18 mouse cellular contexts compared by ENCODE assay signal in genomic region chr5:64190892-64191291, GRCm38 (mm10). TPM values are rescaled to one million over a fixed set of nuclear protein-coding genes. Genes with fewer than 3 reads are reported as not detected.
DNase-seq lines count a peak whose midpoint lies in the region; TF ChIP-seq lines count a peak whose summit lies in the region.
"Had no signal": no experiment of that assay in that cellular context is flagged by ENCODE, and none has a peak within 500 bp of the region (broad histone marks: within the 10 kb centered on the region; RNA-seq: fewer than 3 reads in every experiment).

No protein-coding gene starts in this region.

- TF ChIP-seq POLR2A in CH12.LX (IDR thresholded peaks at IDR 0.05; ENCODE audit: low read depth, low read length) = no peak
- no peak for TF ChIP-seq POLR2A in brain, embryonic 14.5 days (IDR thresholded peaks at IDR 0.05; ENCODE audit: borderline replicate concordance, extremely low read depth, insufficient read depth, insufficient read length, poor library complexity, severe bottlenecking)

- H3K27me3 ChIP-seq in CH12.LX (replicated peaks) (no peaks in the 10 kb centered on the region), E14TG2a.4 (ENCODE audit: insufficient read depth, low read length) (no peaks in the 10 kb centered on the region)
- H3K27me3 ChIP-seq: embryonic facial prominence, embryonic 13.5 days; lung, embryonic 15.5 days; midbrain, embryonic 12.5 days; neural tube, embryonic 13.5 days had no signal

- in situ Hi-C loops in CH12.LX (cut with MboI; ENCODE audit: low pct_ligation_motif_present, low pct_unique_long_range_greater_than_20kb, low sequenced_read_pairs) = no loop called here

- no peak overlapping the region for H3K4me3 ChIP-seq in left cerebral cortex, adult 2 months
- H3K4me3 ChIP-seq in CH12.LX (replicated peaks in 1 of 3; ENCODE audit: low read depth in 2 of 3, low read length in 2 of 3, poor library complexity in 1 of 3) = no peak overlapping the region
- H3K4me3 ChIP-seq in E14TG2a.4 (replicated peaks; ENCODE audit: low read length) = no peak overlapping the region
- H3K4me3 ChIP-seq: embryonic facial prominence, embryonic 13.5 days; hindbrain, embryonic 10.5 days; lung, embryonic 15.5 days; midbrain, embryonic 12.5 days; neural tube, embryonic 13.5 days had no signal

- H3K4me2 ChIP-seq in CH12.LX (ENCODE audit: insufficient read depth, low read depth, poor library complexity, severe bottlenecking) = no peak overlapping the region
- H3K4me2 ChIP-seq: embryonic facial prominence, embryonic 13.5 days; lung, embryonic 15.5 days; midbrain, embryonic 12.5 days; neural tube, embryonic 13.5 days had no signal

- H3K27ac ChIP-seq in left cerebral cortex, adult 2 months = no peak overlapping the region
- no peak overlapping the region for H3K27ac ChIP-seq in CH12.LX (ENCODE audit: insufficient read depth, low read depth)
- H3K27ac ChIP-seq: embryonic facial prominence, embryonic 13.5 days; hindbrain, embryonic 10.5 days; lung, embryonic 15.5 days; midbrain, embryonic 12.5 days; neural tube, embryonic 13.5 days had no signal

- peaks cover 8% of the 10 kb centered on the region for H3K9me3 ChIP-seq in CH12.LX (replicated peaks; ENCODE audit: low read length)
- H3K9me3 ChIP-seq in E14TG2a.4 (ENCODE audit: low read length) = peaks cover 12% of the 10 kb centered on the region
- H3K9me3 ChIP-seq: embryonic facial prominence, embryonic 13.5 days; lung, embryonic 15.5 days; midbrain, embryonic 12.5 days had no signal

- H3K36me3 ChIP-seq in CH12.LX (replicated peaks in 1 of 2; ENCODE audit: control insufficient read depth in 1 of 2, insufficient read depth in 1 of 2, low read length in 1 of 2) (peaks cover 18 to 60% of the 10 kb centered on the region in 2 experiments), E14TG2a.4 (ENCODE audit: insufficient read depth, low read length) (no peaks in the 10 kb centered on the region)
- H3K36me3 ChIP-seq: embryonic facial prominence, embryonic 13.5 days; midbrain, embryonic 12.5 days; neural tube, embryonic 13.5 days had no signal

- no peak for TF ChIP-seq RAD21 in CH12.LX (IDR thresholded peaks at IDR 0.05; ENCODE audit: low read depth, low read length)

- H3K4me1 ChIP-seq in CH12.LX (ENCODE audit: control insufficient read depth in 1 of 2, insufficient read depth in 2 of 2) = peaks cover 0 to 4% of the 10 kb centered on the region in 2 experiments; a peak in 1 of 4 replicates
- H3K4me1 ChIP-seq in E14TG2a.4 (replicated peaks; ENCODE audit: low read depth, low read length) = peaks cover 11% of the 10 kb centered on the region
- H3K4me1 ChIP-seq: embryonic facial prominence, embryonic 13.5 days; hindbrain, embryonic 10.5 days; midbrain, embryonic 12.5 days; neural tube, embryonic 13.5 days had no signal

- no peaks in the 10 kb centered on the region; the same call in 1 of the 2 replicates for H3K79me2 ChIP-seq in CH12.LX (replicated peaks; ENCODE audit: control insufficient read depth, extremely low read depth, insufficient read depth, poor library complexity, severe bottlenecking)

- dilution Hi-C loops in CH12.LX (cut with MboI; ENCODE audit: extremely low pct_ligation_motif_present, extremely low pct_unique_long_range_greater_than_20kb, low sequenced_read_pairs) = no loop called here

- DNase-seq in left cerebral cortex, adult 2 months (ENCODE audit: extremely low spot score in 1 of 2, low spot score in 2 of 2) = no peak
- no peak for DNase-seq in left cerebral cortex, adult 8-10 months (ENCODE audit: low spot score in 2 of 2)
- no peak for DNase-seq in CH12.LX (ENCODE audit: extremely low read depth)
- DNase-seq in brain, embryonic 14.5 days (ENCODE audit: low read depth) = no peak
- no peak for DNase-seq in kidney, adult 9 months
- DNase-seq in adrenal gland, postnatal 4 days (ENCODE audit: low spot score in 2 of 2) = no peak
- DNase-seq: adrenal gland, postnatal 10 days; cerebellum, adult 11 months; cerebellum, postnatal 10 days; gastrocnemius, postnatal 25 days; left cerebral cortex, postnatal 4 days; thymus, adult 2 months had no signal

- peak; percentile 16 for TF ChIP-seq CTCF in left cerebral cortex, adult 2 months (IDR thresholded peaks at IDR 0.05)
- TF ChIP-seq CTCF in CH12.LX (conservative IDR thresholded peaks at IDR 0.05 in 1 of 2, IDR thresholded peaks at IDR 0.05 in 1 of 2; ENCODE audit: low read depth in 2 of 2, low read length in 2 of 2) (peak; percentile 25 to 35; a peak in 2 of 4 replicates), E14TG2a.4 (conservative IDR thresholded peaks at IDR 0.05; ENCODE audit: low read length) (peak; percentile 52)
- peak; percentile 33; the same call in 1 of the 2 replicates for TF ChIP-seq CTCF in brain, embryonic 14.5 days (IDR thresholded peaks at IDR 0.05; ENCODE audit: borderline replicate concordance, extremely low read depth, insufficient read depth, insufficient read length)

- intact Hi-C loops in left cerebral cortex, adult 2 months (cut with DNase I) = no loop called here

- H3K9ac ChIP-seq in CH12.LX (ENCODE audit: insufficient read depth, low read depth) = no peak overlapping the region
- H3K9ac ChIP-seq: embryonic facial prominence, embryonic 13.5 days; lung, embryonic 15.5 days; midbrain, embryonic 12.5 days; neural tube, embryonic 13.5 days had no signal

- TF ChIP-seq EP300 in CH12.LX (IDR thresholded peaks at IDR 0.05; ENCODE audit: low read length) = no peak

TF ChIP-seq in CH12.LX, 34 proteins besides CTCF, POLR2A, EP300 and RAD21:
- TF ChIP-seq MYC (IDR thresholded peaks at IDR 0.05; ENCODE audit: low read depth, low read length) (no peak), POLR2AphosphoS2 (IDR thresholded peaks at IDR 0.05; ENCODE audit: low read depth, low read length) (no peak), NRF1 (IDR thresholded peaks at IDR 0.05; ENCODE audit: low read depth, low read length) (no peak), JUN (IDR thresholded peaks at IDR 0.05; ENCODE audit: insufficient read depth, low read depth, low read length) (no peak), MAFK (IDR thresholded peaks at IDR 0.05; ENCODE audit: insufficient replicate concordance, low read length) (no peak), CHD1 (IDR thresholded peaks at IDR 0.05; ENCODE audit: low read depth, low read length) (no peak), ELF1 (IDR thresholded peaks at IDR 0.05; ENCODE audit: low read depth, low read length) (no peak), BHLHE40 (IDR thresholded peaks at IDR 0.05; ENCODE audit: low read depth, low read length) (no peak), ETS1 (conservative IDR thresholded peaks at IDR 0.05; ENCODE audit: low read depth, low read length) (no peak), E2F4 (IDR thresholded peaks at IDR 0.05; ENCODE audit: insufficient replicate concordance, low read depth, low read length) (no peak)

RNA-seq across cellular contexts. Expression of gene Tbc1d1, which starts 34.8 kb away (rescaled TPM):
- total RNA-seq in left cerebral cortex, adult 2 months (2021) = 10 to 100 TPM; 20.2 to 24.6 TPM
- total RNA-seq in left cerebral cortex, adult 8-10 months (2022) = 10 to 100 TPM; 15.2 to 19.7 (median 18.1) TPM
- 24.2 and 26.0 TPM in 2 replicates for total RNA-seq in CH12.LX (2012; rRNA removed)
- total RNA-seq in CH12.LX (2014; rRNA removed) = 38.2 and 38.6 TPM in 2 replicates
- polyA plus RNA-seq in CH12.LX (2012; ENCODE audit: insufficient read length, low read depth) = 31.9 and 32.0 TPM in 2 replicates
- 16.0 and 17.8 TPM in 2 replicates for polyA plus RNA-seq in brain, embryonic 14.5 days (2012; rRNA removed)
- total RNA-seq in adrenal gland, postnatal 4 days (2021) = 10 to 100 TPM; 20.2 to 26.7 TPM
